Mouse (Mus musculus): ENCODE results near the gene Fam185a.

DNA sequence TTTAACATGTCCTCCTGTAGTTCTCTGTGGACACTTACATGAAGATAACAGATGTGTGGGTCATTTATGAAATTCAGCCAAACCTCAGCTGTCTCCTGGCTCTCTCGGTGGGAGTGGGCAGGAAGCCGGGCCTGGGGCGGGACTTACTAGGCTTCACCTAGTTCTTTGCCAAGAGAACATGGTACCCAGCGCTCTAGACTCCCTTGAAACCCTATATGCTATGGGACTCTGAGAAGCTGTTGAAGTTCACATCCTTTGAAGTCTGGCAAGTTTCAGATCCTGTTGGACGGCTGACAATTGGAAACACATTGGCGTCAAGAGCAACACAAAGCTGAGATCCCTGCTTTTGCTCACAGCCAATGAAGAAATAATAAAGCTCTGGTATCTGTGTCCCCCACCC is 71.6 kb downstream of the Fam185a start:
- TF ChIP-seq CTCF (IDR thresholded peaks at IDR 0.05; ENCODE audit: control insufficient read depth, insufficient read depth, insufficient read length) (no peak), MAX (IDR thresholded peaks at IDR 0.05) (peak; percentile 10), MYOD1 (IDR thresholded peaks at IDR 0.05; ENCODE audit: control insufficient read depth, insufficient read length, low read depth) (peak; percentile 31), CEBPB (IDR thresholded peaks at IDR 0.05; ENCODE audit: low read depth) (no peak), FOSL1 (IDR thresholded peaks at IDR 0.05; ENCODE audit: insufficient read depth, low read length, poor library complexity, severe bottlenecking) (no peak), USF1 (IDR thresholded peaks at IDR 0.05; ENCODE audit: low read depth) (no peak)
